Mouse (Mus musculus) megakaryocyte, embryonic 14.5 days (primary cell): ENCODE data around the gene Hk2. TPM values are rescaled to one million over a fixed set of nuclear protein-coding genes. Genes with fewer than 3 reads are reported as not detected.

Experiments used
- H3K27me3 ChIP-seq: replicated peaks from 2 replicates; pipeline ENCODE3; 2012; ENCODE audit warnings: inconsistent platforms
- H3K36me3 ChIP-seq: replicated peaks from 2 replicates; pipeline ENCODE3; 2012; ENCODE audit warnings: low read length, inconsistent platforms, mixed read lengths
- H3K4me1 ChIP-seq: 2 replicates; pipeline ENCODE4 v1.6.1; 2012; ENCODE audit warnings: inconsistent platforms
- H3K4me3 ChIP-seq: replicated peaks from 2 replicates; pipeline ENCODE3; 2012; ENCODE audit warnings: moderate library complexity, mild to moderate bottlenecking, inconsistent platforms
- H3K9me3 ChIP-seq: 2 replicates; pipeline ENCODE4 v1.6.1; 2012; ENCODE audit warnings: inconsistent platforms
- FLI1 ChIP-seq: IDR thresholded peaks from 2 replicates; pipeline ENCODE4 v1.6.1; 2012; ENCODE audit warnings: low read length, inconsistent platforms, mixed read lengths
- GATA1 ChIP-seq: IDR thresholded peaks from 3 replicates; pipeline ENCODE4 v1.6.1; 2012; ENCODE audit warnings: mixed read lengths, low read length, inconsistent platforms, borderline replicate concordance
- polyA plus RNA-seq: library from polyadenylated mRNA; stranded (reverse); fragments of >175 nt; gene quantifications from 2 replicates; pipeline ENCODE4 v1.2.3, GENCODE M21; 2012; ENCODE audit warnings: low replicate concordance; ENCODE audit not compliant: insufficient read depth

Gene Hk2
- polyA plus RNA-seq, 1 experiment: 8.6 TPM

DNA sequence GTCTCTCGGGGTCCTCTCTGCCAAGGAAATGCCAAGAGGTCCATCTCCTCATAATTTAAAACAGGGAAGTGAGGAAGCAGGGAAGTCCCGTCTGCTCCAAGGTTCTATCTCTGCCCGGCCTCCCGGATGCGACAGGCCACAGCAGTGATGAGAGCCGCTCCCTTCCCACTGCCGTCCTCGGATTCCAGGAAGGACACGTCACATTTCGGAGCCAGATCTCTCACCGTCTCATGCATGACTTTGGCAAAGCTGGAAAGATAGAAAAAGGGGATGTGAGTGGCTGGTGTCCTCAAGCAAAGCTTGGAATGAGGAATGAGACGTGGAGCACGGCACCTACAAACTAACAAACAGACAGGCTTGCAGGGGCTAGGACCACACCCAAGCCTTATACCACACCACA is 47.0 kb downstream of the Hk2 start:
- H3K27me3 ChIP-seq: no peaks in the 10 kb centered on the region
- H3K4me1 ChIP-seq: peaks cover 6% of the 10 kb centered on the region; the same call in 1 of the 2 replicates
- H3K36me3 ChIP-seq: peaks cover 95% of the 10 kb centered on the region
- no peak overlapping the region for H3K4me3 ChIP-seq
- no peaks in the 10 kb centered on the region for H3K9me3 ChIP-seq
- no peak for TF ChIP-seq FLI1
- no peak for TF ChIP-seq GATA1

DNA sequence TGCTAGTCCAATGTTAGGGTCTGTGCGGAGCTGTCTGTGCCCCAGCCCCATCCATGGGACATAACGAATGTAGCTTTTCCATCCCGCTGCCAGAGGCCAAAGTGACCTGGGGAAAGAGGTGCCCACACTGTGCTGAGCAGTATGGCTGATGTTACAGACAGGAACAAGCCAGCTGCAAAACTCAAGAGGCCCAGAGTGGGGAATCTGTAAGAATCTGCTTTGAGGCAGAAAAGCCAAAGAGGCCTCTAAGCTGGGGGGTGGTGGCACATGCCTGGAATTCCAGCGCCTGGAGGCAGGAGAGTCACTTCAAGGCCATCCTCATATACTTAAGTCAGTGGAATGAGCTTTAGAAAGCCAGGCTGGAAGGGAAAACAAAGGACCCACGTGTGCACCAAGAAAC is 50.9 kb downstream of the Hk2 start:
- TF ChIP-seq GATA1 (no peak), FLI1 (no peak)
- Histone ChIP-seq H3K9me3 (no peaks in the 10 kb centered on the region), H3K4me3 (no peak overlapping the region), H3K36me3 (peaks cover 56% of the 10 kb centered on the region), H3K27me3 (peaks cover 4% of the 10 kb centered on the region), H3K4me1 (no peaks in the 10 kb centered on the region)

DNA sequence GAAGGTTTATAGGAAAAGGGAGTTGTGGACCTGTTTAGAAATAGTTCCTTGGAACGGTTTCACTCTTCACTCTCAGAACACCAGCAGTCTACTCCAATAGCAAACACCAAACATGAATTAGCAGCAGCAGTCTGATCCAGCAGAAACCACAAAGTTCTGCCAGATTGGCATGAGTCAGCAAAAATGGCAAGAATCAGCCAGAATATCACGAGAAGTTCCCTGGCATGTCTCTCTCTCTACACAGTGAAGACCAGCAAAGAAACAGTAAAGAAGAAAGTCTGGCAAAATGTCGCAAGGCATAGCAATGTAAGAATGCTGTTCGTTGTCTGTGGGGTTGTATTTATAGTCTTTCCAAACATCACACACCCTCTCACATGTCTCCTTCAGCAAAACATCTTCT is 58.1 kb downstream of the Hk2 start:
- Histone ChIP-seq H3K36me3 (no peaks in the 10 kb centered on the region), H3K4me1 (peaks cover 22% of the 10 kb centered on the region), H3K27me3 (peaks cover 20% of the 10 kb centered on the region), H3K9me3 (peaks cover 8% of the 10 kb centered on the region), H3K4me3 (no peak overlapping the region)
- TF ChIP-seq GATA1 (no peak), FLI1 (no peak)

DNA sequence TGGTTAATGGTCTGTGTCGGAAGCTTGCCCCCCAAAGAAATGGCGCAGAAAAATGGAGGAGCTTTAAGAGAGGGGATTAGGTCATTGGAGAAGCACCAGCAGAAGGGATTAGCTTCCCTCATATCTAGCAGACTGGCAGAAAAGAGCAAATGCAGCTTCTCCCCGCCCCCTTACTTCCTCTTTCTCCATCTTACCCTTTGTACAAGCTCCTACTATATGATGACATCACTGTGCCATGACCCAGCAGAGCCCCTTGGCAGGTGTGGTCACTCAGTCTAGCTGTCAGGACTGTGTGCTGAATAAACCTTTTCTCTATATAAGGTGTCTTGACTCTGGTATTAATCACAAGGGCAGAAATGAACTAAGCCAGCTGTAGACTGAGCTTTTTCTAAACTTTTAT is 58.6 kb downstream of the Hk2 start:
- no peaks in the 10 kb centered on the region for H3K36me3 ChIP-seq
- H3K4me1 ChIP-seq: peaks cover 22% of the 10 kb centered on the region
- peaks cover 23% of the 10 kb centered on the region for H3K27me3 ChIP-seq
- peaks cover 8% of the 10 kb centered on the region for H3K9me3 ChIP-seq
- TF ChIP-seq FLI1: no peak
- H3K4me3 ChIP-seq: no peak overlapping the region

DNA sequence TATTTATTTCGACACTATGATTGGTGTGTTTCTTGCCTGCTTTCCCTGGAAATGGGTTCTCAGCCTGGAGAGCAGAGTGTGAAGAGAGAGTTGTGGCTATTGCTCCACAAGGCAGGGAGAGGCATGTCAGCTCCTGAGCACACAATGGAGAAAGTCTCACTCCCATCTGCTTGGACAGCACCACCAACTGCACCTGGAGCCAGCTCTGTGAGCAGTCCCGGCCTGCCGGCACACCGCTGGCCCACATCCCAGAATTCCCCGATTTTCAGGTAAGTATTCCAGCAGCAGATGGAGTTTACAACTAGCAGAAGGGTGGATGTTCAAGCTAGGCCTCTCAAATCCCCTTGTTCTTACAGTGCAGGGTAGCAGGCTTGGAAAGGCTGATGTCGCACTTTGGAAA is 59.0 kb downstream of the Hk2 start:
- Histone ChIP-seq H3K27me3 (peaks cover 26% of the 10 kb centered on the region), H3K9me3 (peaks cover 8% of the 10 kb centered on the region), H3K36me3 (no peaks in the 10 kb centered on the region), H3K4me1 (peaks cover 22% of the 10 kb centered on the region), H3K4me3 (no peak overlapping the region)
- TF ChIP-seq GATA1: no peak
- no peak for TF ChIP-seq FLI1

DNA sequence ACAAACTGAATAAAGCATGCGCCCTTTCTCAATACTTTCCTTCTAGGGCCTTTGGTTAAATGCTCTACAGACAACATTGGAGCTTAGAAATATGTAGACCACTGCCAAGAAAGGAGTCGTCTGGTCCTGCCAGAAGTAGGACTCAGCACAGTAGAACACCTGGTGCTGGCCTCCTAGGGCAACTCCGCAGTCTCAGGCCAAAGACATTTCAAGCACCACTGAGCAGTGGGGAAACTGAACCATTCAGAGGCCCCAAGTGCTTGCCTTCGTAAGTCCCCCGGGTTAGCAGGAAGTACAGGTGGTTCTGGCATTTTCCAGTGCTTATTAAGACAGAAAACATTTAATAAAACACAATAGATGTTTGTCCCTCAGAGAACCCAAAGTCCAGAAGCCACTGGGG is 59.4 kb downstream of the Hk2 start:
- Histone ChIP-seq H3K27me3 (peaks cover 30% of the 10 kb centered on the region), H3K4me3 (no peak overlapping the region), H3K4me1 (peaks cover 22% of the 10 kb centered on the region), H3K36me3 (no peaks in the 10 kb centered on the region), H3K9me3 (peaks cover 8% of the 10 kb centered on the region)
- TF ChIP-seq FLI1: no peak
- TF ChIP-seq GATA1: no peak

DNA sequence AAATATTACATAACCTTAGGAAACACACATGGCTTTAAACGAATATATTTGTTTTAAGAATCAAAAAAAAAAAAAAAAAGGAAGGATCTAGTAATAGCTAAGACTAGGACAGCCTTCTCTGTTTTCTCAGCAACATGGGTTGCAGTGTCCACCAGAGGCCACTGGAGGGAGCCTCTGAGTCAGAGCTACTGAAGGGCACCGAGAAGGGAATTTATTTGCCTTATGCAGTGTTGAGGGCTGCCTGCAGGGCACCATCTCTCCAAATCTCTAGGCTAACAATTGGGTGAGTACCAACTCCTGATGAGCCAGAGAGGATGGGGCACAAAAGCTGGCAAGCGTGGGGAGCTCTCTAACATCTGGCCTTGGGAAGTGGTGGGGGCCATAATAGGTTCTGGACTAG is 60.0 kb downstream of the Hk2 start:
- Histone ChIP-seq H3K9me3 (peaks cover 8% of the 10 kb centered on the region), H3K27me3 (peaks cover 30% of the 10 kb centered on the region), H3K4me1 (peaks cover 22% of the 10 kb centered on the region), H3K36me3 (no peaks in the 10 kb centered on the region), H3K4me3 (no peak overlapping the region)
- TF ChIP-seq FLI1 (no peak), GATA1 (no peak)

DNA sequence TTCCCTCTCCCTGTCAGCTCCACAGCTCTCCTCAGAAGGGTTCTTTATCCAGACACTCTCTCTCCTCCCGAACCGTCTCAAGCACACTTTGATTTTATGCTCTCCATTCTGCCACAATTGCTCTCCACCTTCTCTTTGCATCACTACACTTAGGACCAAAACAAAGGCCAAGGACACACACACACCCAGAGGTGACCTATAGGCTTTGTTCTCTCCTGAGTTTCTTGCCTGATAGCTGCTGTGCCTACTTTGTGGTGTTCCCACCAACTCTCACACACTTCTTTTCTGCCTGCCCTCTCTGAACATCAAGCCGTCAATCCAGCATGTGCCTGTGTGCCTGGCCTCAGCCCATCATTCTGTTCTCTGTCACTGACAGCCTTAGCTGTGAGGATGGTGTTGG is 66.5 kb downstream of the Hk2 start:
- H3K9me3 ChIP-seq: no peaks in the 10 kb centered on the region
- H3K36me3 ChIP-seq: no peaks in the 10 kb centered on the region
- no peak for TF ChIP-seq FLI1
- no peak for TF ChIP-seq GATA1
- no peak overlapping the region for H3K4me3 ChIP-seq
- H3K27me3 ChIP-seq: peaks cover 48% of the 10 kb centered on the region
- peaks cover 18% of the 10 kb centered on the region for H3K4me1 ChIP-seq

DNA sequence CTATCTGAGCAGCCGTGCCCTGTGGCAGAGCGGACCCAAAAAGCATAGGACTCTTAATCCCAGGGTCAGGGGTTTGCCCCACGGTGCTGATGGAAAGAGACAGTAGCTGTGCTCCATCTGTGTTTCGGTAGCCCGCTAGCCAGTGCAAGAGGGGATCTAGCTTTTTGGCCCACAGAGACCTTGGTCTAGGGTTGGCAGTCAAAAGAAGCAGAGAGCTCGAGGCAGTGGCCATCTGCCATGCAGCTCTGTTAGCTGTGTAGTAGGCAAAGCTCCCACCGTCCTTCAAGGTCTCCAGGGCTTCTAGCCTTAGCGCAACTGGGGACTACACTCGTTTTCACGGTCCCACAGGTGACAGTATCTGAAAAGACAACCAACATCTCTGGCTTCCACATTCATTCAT is 67.0 kb downstream of the Hk2 start:
- peaks cover 23% of the 10 kb centered on the region for H3K4me1 ChIP-seq
- no peaks in the 10 kb centered on the region for H3K9me3 ChIP-seq
- H3K27me3 ChIP-seq: peaks cover 43% of the 10 kb centered on the region
- TF ChIP-seq GATA1 (no peak), FLI1 (no peak)
- no peaks in the 10 kb centered on the region for H3K36me3 ChIP-seq
- H3K4me3 ChIP-seq: no peak overlapping the region

DNA sequence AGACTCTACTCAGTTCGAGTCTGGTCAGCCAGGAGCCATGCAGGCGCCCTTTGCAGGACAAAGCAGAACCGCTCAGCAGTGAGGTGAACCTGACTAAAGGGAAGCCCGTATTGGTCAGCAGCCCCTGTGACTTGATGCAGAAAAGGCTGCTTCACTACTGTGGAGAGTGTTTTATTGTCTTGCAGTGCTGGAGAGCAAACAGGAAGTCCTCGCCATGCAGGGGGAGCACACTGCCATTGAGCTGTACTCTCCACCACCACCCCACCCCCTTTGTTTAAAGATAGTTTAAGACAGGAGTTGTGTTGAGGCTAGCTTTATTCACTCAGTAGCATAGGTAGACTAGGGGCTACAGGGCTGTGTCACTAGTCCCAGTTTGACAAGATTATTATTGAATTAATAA is 69.0 kb downstream of the Hk2 start, which contains the start of gene Pole4:
TSS of gene Pole4 (minus strand) at position 145 of the 400 bp plus-strand sequence.
- no peaks in the 10 kb centered on the region for H3K9me3 ChIP-seq
- no peaks in the 10 kb centered on the region for H3K36me3 ChIP-seq
- peaks cover 24% of the 10 kb centered on the region for H3K4me1 ChIP-seq
- peaks cover 37% of the 10 kb centered on the region for H3K27me3 ChIP-seq
- H3K4me3 ChIP-seq: no peak within 1 kb of the TSS
- TF ChIP-seq FLI1 (no peak), GATA1 (no peak)

DNA sequence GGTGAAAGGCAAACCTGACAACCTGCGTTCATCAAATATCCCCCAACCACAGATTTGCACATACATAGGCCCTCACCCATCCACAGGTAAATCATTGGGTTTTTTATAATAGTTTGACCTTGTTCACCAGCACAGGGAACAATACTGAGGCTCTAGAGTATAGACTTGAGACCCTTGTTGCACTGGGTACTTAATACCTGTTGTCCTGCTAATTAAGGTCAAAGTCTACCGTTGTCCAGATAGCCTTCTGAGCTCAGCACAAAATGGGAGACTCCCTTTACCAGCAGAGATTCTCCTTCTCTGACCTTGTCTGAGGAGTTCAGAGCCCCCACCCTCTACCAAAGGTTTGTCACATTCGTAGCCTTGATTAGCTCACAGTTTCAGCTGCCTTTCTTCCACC is 70.5 kb downstream of the Hk2 start:
- Histone ChIP-seq H3K4me1 (peaks cover 24% of the 10 kb centered on the region), H3K9me3 (no peaks in the 10 kb centered on the region), H3K27me3 (peaks cover 37% of the 10 kb centered on the region), H3K4me3 (no peak overlapping the region), H3K36me3 (no peaks in the 10 kb centered on the region)
- TF ChIP-seq FLI1 (no peak), GATA1 (no peak)
